ENCODE assay signal across 16 mouse cellular contexts in genomic region chr9:25563806-25564205, GRCm38 (mm10).
"Had no signal": no experiment of that assay in that cellular context is flagged by ENCODE, and none has a peak within 500 bp of the region (broad histone marks: within the 10 kb centered on the region; RNA-seq: fewer than 3 reads in every experiment).

No protein-coding gene starts in this region.

- H3K9me3 ChIP-seq: liver, embryonic 13.5 days; midbrain, embryonic 12.5 days; neural tube, embryonic 13.5 days had no signal

- H3K4me1 ChIP-seq: liver, embryonic 13.5 days; midbrain, embryonic 12.5 days; neural tube, embryonic 13.5 days had no signal

- H3K9ac ChIP-seq: liver, embryonic 13.5 days; midbrain, embryonic 12.5 days; neural tube, embryonic 13.5 days had no signal

- H3K4me3 ChIP-seq: layer of hippocampus, adult 2 months; liver, embryonic 13.5 days; midbrain, embryonic 12.5 days; myocyte; neural tube, embryonic 13.5 days had no signal

- H3K27ac ChIP-seq: layer of hippocampus, adult 2 months; liver, embryonic 13.5 days; midbrain, embryonic 12.5 days; neural tube, embryonic 13.5 days had no signal

- DNase-seq: kidney, adult 9 months; kidney, postnatal 14 days; kidney, postnatal 4 days; layer of hippocampus, adult 9-11 months; liver, embryonic 13.5 days; lung, adult 2 months; lung, postnatal 14 days; lung, postnatal 4 days; retina, postnatal 1 day; right cerebral cortex, postnatal 25 days; thymus, adult 18-20 months; thymus, postnatal 36 days had no signal

- H3K36me3 ChIP-seq: liver, embryonic 13.5 days; midbrain, embryonic 12.5 days; neural tube, embryonic 13.5 days had no signal
